12 mouse cellular contexts compared by ENCODE assay signal in genomic region chr2:68379631-68380030, GRCm38 (mm10).
DNase-seq lines count a peak whose midpoint lies in the region; ATAC-seq and TF ChIP-seq lines count a peak whose summit lies in the region.
"Had no signal": no experiment of that assay in that cellular context is flagged by ENCODE, and none has a peak within 500 bp of the region (broad histone marks: within the 10 kb centered on the region; RNA-seq: fewer than 3 reads in every experiment).

No protein-coding gene starts in this region.

- H3K4me3 ChIP-seq in lung, embryonic 14.5 days (ENCODE audit: low read depth, low read length): no peak overlapping the region
- no peak overlapping the region for H3K4me3 ChIP-seq in hindbrain, embryonic 10.5 days
- no peak overlapping the region for H3K4me3 ChIP-seq in liver, embryonic 12.5 days

- no peak overlapping the region for H3K4me2 ChIP-seq in lung, embryonic 14.5 days
- no peak overlapping the region for H3K4me2 ChIP-seq in liver, embryonic 12.5 days

- no peaks in the 10 kb centered on the region for H3K9me3 ChIP-seq in lung, embryonic 14.5 days (ENCODE audit: low read depth, low read length)
- no peaks in the 10 kb centered on the region for H3K9me3 ChIP-seq in hindbrain, embryonic 10.5 days
- H3K9me3 ChIP-seq in liver, embryonic 12.5 days (replicated peaks): no peaks in the 10 kb centered on the region

- DNase-seq in heart, adult 11 months: peak; percentile 90
- no peak for DNase-seq in heart, postnatal 25 days (ENCODE audit: low spot score)
- peak; percentile 31 for DNase-seq in lung, embryonic 14.5 days
- no peak for DNase-seq in lung, postnatal 10 days
- no peak for DNase-seq in hindbrain, embryonic 10.5 days (ENCODE audit: low spot score)
- DNase-seq in retina, embryonic 14.5 days (ENCODE audit: low spot score): peak; percentile 43
- DNase-seq in right cerebral cortex, postnatal 36 days (ENCODE audit: low spot score in 2 of 2): no peak
- DNase-seq: cerebellum, postnatal 10 days; left cerebral cortex, postnatal 4 days; lung, adult 2 months; right cerebral cortex, postnatal 14 days had no signal

- WGBS in lung, embryonic 14.5 days: 38% methylated on average over 11 of the region's 11 CpGs
- 43% methylated on average over 11 of the region's 11 CpGs for WGBS in hindbrain, embryonic 10.5 days
- 69% methylated on average over 11 of the region's 11 CpGs for WGBS in liver, embryonic 12.5 days (ENCODE audit: insufficient replicate concordance)

- H3K4me1 ChIP-seq in lung, embryonic 14.5 days (ENCODE audit: insufficient read depth): no peaks in the 10 kb centered on the region
- H3K4me1 ChIP-seq in hindbrain, embryonic 10.5 days (replicated peaks): peaks cover 85% of the 10 kb centered on the region
- H3K4me1 ChIP-seq in liver, embryonic 12.5 days: peaks cover 31% of the 10 kb centered on the region

- peak overlapping the region; percentile 10; the same call in 1 of the 2 replicates for H3K27ac ChIP-seq in lung, embryonic 14.5 days (ENCODE audit: low read depth)
- H3K27ac ChIP-seq in hindbrain, embryonic 10.5 days: peak overlapping the region; percentile 64
- H3K27ac ChIP-seq in liver, embryonic 12.5 days: no peak overlapping the region

- no peak for TF ChIP-seq CTCF in lung, embryonic 14.5 days (IDR thresholded peaks at IDR 0.05; ENCODE audit: low read depth)

- H3K36me3 ChIP-seq in lung, embryonic 14.5 days (ENCODE audit: insufficient read depth): no peaks in the 10 kb centered on the region
- H3K36me3 ChIP-seq in hindbrain, embryonic 10.5 days: peaks cover 7% of the 10 kb centered on the region; the same call in 1 of the 2 replicates
- no peaks in the 10 kb centered on the region for H3K36me3 ChIP-seq in liver, embryonic 12.5 days

- H3K9ac ChIP-seq in lung, embryonic 14.5 days: no peak overlapping the region
- H3K9ac ChIP-seq in liver, embryonic 12.5 days: no peak overlapping the region

- no peaks in the 10 kb centered on the region for H3K27me3 ChIP-seq in lung, embryonic 14.5 days (ENCODE audit: insufficient read depth, low read length)
- no peaks in the 10 kb centered on the region for H3K27me3 ChIP-seq in hindbrain, embryonic 10.5 days (ENCODE audit: insufficient read depth, poor library complexity, severe bottlenecking)
- no peaks in the 10 kb centered on the region for H3K27me3 ChIP-seq in liver, embryonic 12.5 days (replicated peaks)

- no peak for ATAC-seq in lung, embryonic 14.5 days (ENCODE audit: insufficient read depth)
- no peak for ATAC-seq in liver, embryonic 12.5 days

- intact Hi-C loops in heart, postnatal 25 days (cut with DNase I): loop anchor here (5.0 kb wide), 1 partner anchor 93 kb away; the partner anchor contains the start of gene Stk39

Comparison
In these comparisons a context has a peak if more than half of its experiments do, and no peak if none do; other contexts are left out.
1. DNase-seq: peak in heart, adult 11 months (single experiment), lung, embryonic 14.5 days (single experiment) and retina, embryonic 14.5 days (single experiment); none in heart, postnatal 25 days (single experiment), lung, postnatal 10 days (single experiment), hindbrain, embryonic 10.5 days (single experiment) and right cerebral cortex, postnatal 36 days (0 of 2).